Mouse (Mus musculus) ES-Bruce4 (cell line): ENCODE results near the gene Nos1ap.

Source experiments
- CTCF ChIP-seq: IDR thresholded peaks from one replicate; pipeline ENCODE4 v1.8.1; 2011; ENCODE audit warnings: low read depth, low read length
- EP300 ChIP-seq: IDR thresholded peaks from 2 replicates; pipeline ENCODE4 v1.6.1; 2011; ENCODE audit warnings: low read depth, low read length; ENCODE audit not compliant: insufficient read depth
- POLR2A ChIP-seq: IDR thresholded peaks from one replicate; pipeline ENCODE4 v1.8.1; 2011; ENCODE audit warnings: low read length; ENCODE audit not compliant: insufficient read depth

- TF ChIP-seq CTCF (no peak), POLR2A (no peak), EP300 (no peak)
These were observed 33.3 kb upstream of the Nos1ap start for GRCm38 (mm10) chr1:170622934-170623333.
